Mouse (Mus musculus): Measurements from ENCODE around the gene Nos1.

The Nos1 gene

GRCm38 (mm10) chr5:117955675-117956420 is 175.0 kb downstream of the Nos1 start:
- in situ Hi-C loops (cut with MboI, MseI) = loop anchor here (10.0 kb wide), 1 partner anchor 451 kb away; no protein-coding TSS in a partner anchor

- in situ Hi-C loops (cut with MboI, MseI) = loop anchor here (5.0 kb wide), 1 partner anchor 32 kb away; no protein-coding TSS in a partner anchor
Measured at GRCm38 (mm10) chr5:117964750-117965149, 183.9 kb downstream of the Nos1 start.

DNA sequence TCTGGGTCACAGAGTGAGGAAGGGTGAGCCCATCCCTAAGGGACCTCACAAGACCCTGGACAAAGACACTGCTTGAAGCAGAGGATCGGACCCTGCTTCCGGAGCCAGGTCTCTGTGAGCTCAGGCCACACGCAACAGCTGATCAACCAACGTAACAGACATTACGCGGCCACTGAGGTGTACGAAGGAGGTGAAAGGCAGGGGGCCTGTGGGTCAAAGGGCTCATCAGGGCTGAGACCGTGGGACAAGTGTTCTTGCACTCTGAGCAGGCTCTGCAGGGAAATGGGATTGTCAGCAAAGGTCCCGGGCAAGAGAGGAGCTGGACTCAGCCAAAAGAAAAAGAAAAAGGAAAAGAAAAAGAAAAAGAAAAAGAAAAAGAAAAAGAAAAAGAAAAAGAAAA is 186.1 kb downstream of the Nos1 start:
- in situ Hi-C loops (cut with MboI, MseI) = loop anchor here (5.0 kb wide), 1 partner anchor 35 kb away; no protein-coding TSS in a partner anchor

GRCm38 (mm10) chr5:117967659-117968069 is 186.8 kb downstream of the Nos1 start:
- in situ Hi-C loops (cut with MboI, MseI) = loop anchor here (5.0 kb wide), 1 partner anchor 35 kb away; no protein-coding TSS in a partner anchor

DNA sequence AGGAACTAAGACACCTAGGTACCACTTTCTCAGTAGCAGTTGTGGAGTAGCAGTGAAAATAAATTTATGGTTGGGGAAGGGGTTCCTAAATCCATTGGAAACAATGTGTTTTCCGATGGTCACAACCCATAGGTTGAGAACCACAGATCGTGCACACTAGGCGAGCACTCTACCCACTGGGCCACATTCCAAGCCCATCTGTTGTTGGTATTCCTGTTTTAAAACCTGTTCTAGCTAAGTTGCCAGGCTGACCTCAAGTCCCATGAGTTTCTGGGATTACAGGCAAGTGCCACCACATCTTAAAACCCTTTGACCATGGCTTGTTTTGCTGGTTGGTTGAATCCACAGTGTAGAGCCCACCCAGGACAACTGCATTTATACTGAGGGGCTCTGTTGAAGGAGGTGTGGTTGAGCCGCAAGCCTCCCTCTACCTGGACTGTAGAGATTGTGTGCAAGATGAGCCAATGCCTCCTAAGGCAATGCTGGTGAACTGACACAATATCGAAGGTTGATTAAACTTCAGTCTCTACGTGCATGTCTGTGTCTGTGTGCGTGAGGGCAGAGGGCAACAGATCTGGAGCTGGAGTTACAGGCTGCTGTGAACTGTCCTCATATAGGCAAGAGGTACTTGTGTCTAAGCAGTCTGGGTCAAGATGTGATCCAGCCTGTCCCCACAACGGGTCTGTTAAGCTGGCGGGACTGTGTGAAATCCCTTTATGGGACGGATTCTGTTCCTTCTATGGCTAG is 189.0 kb downstream of the Nos1 start:
- in situ Hi-C loops (cut with MboI, MseI) = loop anchor here (5.0 kb wide), 1 partner anchor 38 kb away; no protein-coding TSS in a partner anchor

DNA sequence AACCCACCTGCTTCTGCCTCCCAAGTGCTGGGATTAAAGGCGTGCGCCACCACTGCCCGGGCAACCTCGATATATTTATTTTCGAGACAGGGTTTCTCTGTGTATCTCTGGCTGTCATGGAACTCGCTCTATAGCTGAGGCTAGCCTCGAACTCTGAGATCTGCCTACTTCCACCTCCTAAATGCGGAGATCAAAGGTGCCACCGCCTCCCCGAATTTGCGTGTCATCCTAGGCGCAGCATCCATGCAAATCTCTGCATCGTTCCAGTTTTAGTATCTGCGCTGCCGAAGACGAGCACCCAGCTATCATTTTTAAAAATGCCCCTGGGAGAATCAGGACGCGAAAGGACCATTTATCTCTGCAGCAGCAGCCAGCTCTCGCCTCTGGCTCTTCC is 195.4 kb downstream of the Nos1 start:
- in situ Hi-C loops (cut with MboI, MseI) = no loop called here

DNA sequence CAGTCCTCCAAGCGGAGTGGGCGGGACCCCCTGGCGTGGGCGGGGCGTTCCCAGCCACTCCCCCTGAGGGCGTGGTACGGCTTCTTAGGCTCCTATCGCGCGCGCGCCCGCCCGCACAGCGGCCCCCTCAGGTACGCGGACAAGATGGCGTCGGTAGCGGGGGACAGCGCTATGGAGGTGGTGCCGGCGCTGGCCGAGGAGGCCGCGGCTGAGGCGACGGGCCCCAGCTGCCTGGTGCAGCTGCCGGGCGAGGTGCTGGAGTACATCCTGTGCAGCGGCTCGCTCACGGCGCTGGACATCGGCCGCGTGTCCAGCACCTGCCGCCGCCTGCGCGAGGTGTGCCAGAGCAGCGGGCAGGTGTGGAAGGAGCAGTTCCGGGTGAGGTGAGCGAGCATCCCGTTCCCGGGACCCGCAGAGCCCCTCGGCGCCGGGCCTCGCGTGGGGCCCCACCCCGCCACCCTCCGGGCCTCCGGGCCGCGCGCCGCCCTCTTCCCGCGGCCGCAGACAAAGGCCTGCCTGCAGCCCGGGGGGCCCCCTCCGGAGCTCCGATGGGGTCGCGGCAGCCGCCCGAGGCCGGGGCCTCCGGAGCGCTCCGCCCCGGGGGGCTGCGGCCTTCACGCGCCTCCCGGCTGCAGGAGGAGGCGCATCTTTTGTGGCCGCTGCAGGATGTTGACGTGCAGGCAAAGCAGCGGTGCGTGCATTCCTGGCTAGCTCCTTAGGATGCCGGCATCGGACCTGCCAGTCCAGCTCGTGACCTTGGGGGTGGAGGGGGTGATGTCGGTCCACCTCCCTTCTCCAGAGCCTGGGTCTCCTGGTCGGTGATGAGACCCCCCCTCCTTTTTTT is 196.0 kb downstream of the Nos1 start, which contains the start of gene Fbxo21:
TSS of gene Fbxo21 (plus strand) at position 74 of the 844 bp plus-strand sequence.
- in situ Hi-C loops (cut with MboI, MseI) = no loop called here

- in situ Hi-C loops (cut with MboI, MseI) = no loop called here
Measured at GRCm38 (mm10) chr5:117977501-117978158, 196.8 kb downstream of the Nos1 start.

- in situ Hi-C loops (cut with MboI, MseI) = no loop called here
Measured at GRCm38 (mm10) chr5:117978159-117978697, 197.4 kb downstream of the Nos1 start.

- in situ Hi-C loops (cut with MboI, MseI) = no loop called here
Measured at GRCm38 (mm10) chr5:117979082-117979481, 198.2 kb downstream of the Nos1 start.

- in situ Hi-C loops (cut with MboI, MseI) = no loop called here
Measured at GRCm38 (mm10) chr5:117980921-117981320, 200.1 kb downstream of the Nos1 start.

DNA sequence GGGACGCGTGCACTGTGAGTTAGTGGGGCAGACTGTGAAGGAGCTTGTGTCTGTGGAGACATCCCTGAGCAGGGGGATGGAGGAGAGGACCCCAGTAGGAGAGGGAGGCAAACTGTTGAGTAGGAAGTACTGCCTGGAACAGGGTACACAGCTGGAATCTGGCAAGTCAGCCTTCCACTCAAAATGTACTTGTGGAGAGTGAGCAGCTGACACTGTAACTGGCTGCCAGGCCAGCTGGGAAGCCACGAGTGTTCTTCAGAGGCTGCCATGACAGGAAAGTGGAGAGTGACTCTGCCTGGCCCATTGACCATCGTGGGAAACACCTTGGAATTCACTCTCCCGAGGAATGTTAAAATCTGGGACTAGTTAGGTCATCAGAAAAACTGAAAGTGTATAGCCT is 201.1 kb downstream of the Nos1 start:
- in situ Hi-C loops (cut with MboI, MseI) = no loop called here

- in situ Hi-C loops (cut with MboI, MseI) = no loop called here
Measured at GRCm38 (mm10) chr5:117986327-117986726, 205.5 kb downstream of the Nos1 start.

GRCm38 (mm10) chr5:117987891-117988290 is 207.1 kb downstream of the Nos1 start:
- in situ Hi-C loops (cut with MboI, MseI) = no loop called here

GRCm38 (mm10) chr5:117988367-117988766 is 207.5 kb downstream of the Nos1 start:
- in situ Hi-C loops (cut with MboI, MseI) = no loop called here

DNA sequence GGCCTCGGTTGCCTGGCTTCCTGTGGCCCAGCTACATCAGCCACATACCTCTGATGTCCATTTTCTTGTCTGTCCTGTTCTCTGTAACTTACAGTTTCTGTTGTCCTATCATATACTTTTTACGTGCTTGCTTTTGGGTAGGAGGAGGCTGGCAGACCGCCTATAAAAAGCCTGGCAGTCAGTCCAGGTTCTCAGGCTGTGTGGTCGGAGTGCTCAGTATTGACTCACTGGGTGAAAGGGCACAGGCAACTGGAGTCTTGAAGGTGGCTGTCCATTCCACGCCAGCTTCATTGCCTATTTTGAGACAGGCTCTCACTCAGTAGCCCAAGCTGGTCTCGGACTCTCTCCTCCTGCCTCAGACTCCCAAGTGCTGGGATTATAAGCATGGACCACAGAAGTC is 208.9 kb downstream of the Nos1 start:
- in situ Hi-C loops (cut with MboI, MseI) = no loop called here

- in situ Hi-C loops (cut with MboI, MseI) = no loop called here
Measured at GRCm38 (mm10) chr5:117990957-117991356, 210.1 kb downstream of the Nos1 start.

DNA sequence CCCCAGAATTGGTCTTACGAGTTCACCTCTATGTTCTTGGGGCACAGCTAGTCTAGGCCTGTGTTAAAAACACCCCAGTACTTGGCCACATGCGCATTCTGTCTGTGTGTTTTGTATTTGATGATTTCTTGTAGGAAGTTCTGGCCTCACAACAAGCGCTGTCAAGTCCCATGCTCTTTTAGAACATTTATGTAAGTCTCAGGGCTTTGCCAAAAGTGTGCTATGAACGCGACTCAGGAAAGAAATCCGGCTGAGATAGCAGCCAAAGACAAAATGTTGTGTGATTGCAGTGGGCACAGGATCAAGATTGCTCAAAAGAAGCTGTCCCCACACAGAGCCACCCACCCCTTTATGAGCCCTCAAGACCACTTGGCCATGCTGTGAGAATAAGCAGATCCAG is 212.7 kb downstream of the Nos1 start:
- in situ Hi-C loops (cut with MboI, MseI) = no loop called here

DNA sequence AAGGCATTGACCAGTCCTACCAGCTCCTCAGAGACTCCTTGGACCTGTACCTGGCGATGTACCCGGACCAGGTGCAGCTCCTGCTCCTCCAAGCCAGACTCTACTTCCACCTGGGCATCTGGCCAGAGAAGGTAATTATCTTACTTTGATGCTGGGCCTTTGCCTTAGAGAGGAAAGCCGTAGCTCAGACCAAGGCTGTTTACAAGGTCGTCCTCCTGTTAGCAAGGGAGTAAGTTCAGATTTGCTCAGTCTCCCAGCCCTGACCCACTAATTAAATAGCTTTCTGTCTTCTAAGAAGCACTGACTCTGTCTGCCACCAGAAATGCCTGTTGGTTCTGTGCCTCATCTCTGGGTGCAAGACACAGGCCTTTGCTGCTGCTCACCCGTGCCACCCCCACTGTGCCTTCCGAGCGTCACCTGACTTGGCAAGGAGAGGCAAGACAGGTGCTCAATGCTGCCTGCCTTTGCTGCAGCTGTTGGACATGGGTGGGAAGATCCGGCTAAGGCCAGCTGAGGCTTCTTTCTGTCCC is 214.6 kb downstream of the Nos1 start:
- in situ Hi-C loops (cut with MboI, MseI) = no loop called here

DNA sequence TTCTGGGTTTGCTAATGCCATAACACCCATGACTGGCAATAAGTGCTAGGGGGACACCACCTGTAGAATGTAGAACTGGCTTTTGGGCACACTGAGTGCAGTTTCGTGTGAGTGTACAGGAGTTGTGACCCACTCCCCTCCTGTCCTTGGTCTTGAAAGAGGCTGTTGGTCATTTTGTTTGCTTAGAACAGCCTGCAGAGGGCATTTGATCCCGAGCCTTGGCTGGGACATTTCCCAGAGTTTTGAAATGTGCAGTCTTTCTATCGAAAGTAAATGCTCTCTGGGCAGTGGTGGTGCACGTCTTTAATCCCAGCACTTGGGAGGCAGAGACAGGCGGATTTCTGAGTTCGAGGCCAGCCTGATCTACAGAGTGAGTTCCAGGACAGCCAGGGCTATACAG is 215.1 kb downstream of the Nos1 start:
- in situ Hi-C loops (cut with MboI, MseI) = no loop called here

- in situ Hi-C loops (cut with MboI, MseI) = no loop called here
Measured at GRCm38 (mm10) chr5:117996581-117996980, 215.7 kb downstream of the Nos1 start.

Data from T-helper 1 cell (primary cell).